Mouse (Mus musculus) frontal cortex, adult (tissue): Measurements from ENCODE around the gene Limch1.

Experiments
- ATAC-seq: cut with Nextera tagmentation; 2 replicates; pipeline ENCODE4 v1.9.2; 2017; ENCODE audit warnings: mild to moderate bottlenecking, moderate library complexity, mixed read lengths; ENCODE audit not compliant: low TSS enrichment

Gene Limch1

GRCm38 (mm10) chr5:66746761-66747160 lies 1.1 kb downstream of the Limch1 start:
- ATAC-seq, result no peak

GRCm38 (mm10) chr5:66747761-66748430 lies 2.3 kb downstream of the Limch1 start:
- ATAC-seq, result no peak

GRCm38 (mm10) chr5:66748448-66749115 lies 3.0 kb downstream of the Limch1 start:
- no peak for ATAC-seq

GRCm38 (mm10) chr5:66750641-66751040 lies 5.0 kb downstream of the Limch1 start:
- no peak for ATAC-seq

GRCm38 (mm10) chr5:66751332-66751980 lies 5.8 kb downstream of the Limch1 start:
- ATAC-seq, result peak; percentile 42; the same call in 1 of the 2 replicates

- no peak for ATAC-seq
Measured at GRCm38 (mm10) chr5:66753620-66754019, 8.0 kb downstream of the Limch1 start.

- peak; percentile 54 for ATAC-seq
Measured at GRCm38 (mm10) chr5:66756821-66757705, 11.4 kb downstream of the Limch1 start.

- ATAC-seq, result no peak
Measured at GRCm38 (mm10) chr5:66757706-66758237, 12.1 kb downstream of the Limch1 start.

DNA sequence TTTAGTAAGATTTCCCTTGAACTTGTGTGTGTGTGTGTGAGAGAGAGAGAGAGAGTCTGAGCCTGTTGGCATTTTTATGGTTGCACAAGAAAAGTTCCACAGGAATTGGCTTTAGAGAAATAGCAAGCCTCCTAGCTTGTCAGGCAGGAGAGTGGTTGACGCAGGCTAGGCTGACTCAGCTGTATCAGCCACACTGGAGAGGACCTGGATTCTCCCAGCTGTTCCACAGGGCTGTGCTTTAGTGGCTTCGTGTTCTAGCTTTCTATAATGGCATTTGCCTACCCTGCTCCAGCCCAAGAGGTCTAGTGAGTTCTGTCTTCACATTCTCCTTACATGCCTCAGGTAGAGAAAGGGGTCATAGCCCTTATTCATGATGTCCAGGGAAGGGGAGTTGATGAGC lies 13.7 kb downstream of the Limch1 start:
- peak; percentile 56 for ATAC-seq

- peak; percentile 53 for ATAC-seq
Measured at GRCm38 (mm10) chr5:66760747-66761146, 15.1 kb downstream of the Limch1 start.

- no peak for ATAC-seq
Measured at GRCm38 (mm10) chr5:66762006-66762405, 16.4 kb downstream of the Limch1 start.

DNA sequence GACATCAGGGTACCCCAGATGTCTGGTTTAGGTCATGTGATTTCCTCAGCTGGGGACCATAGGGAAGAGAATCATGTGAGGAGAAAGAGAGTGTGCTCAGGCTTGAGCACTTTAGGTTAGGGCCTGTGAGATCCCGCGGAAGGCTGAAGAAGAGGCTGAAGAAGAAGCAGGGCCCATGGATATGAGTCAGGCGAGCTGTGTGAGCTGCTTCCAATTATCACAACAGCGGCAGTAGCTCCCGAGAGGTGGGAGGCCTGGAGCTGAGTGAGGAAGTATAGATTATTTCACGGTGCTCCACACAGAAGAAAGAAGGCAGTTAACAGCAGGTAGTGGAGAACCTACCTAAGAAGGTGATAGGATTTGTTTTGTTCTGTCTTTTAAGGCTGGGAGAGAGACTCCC lies 18.5 kb downstream of the Limch1 start:
- ATAC-seq, result peak; percentile 60

DNA sequence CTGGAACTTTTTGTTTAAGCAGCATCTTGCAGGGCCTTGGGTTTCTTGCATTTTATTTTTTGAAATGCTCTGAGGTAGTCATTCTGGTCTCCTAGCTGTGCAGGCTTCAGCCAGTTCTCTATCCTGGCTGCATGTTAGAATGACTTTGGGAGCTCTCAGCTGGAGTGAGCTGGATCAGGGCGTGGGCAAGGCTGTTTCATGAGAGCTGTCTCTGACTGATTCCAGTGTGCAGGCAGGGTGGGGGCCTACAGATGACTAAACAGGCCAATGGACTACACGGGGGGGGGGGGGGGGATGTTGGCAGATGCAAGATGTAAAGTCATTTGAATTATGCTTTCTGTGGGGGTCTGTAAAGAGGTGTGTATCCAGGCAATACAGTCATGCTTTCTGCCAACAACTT lies 20.3 kb downstream of the Limch1 start:
- ATAC-seq, result 0 out of 2 replicates have a peak, but pooled peaks have one; percentile 45

- no peak for ATAC-seq
Measured at GRCm38 (mm10) chr5:66768034-66768433, 22.4 kb downstream of the Limch1 start.

GRCm38 (mm10) chr5:66769070-66769469 lies 23.4 kb downstream of the Limch1 start:
- peak; percentile 51; the same call in 1 of the 2 replicates for ATAC-seq

DNA sequence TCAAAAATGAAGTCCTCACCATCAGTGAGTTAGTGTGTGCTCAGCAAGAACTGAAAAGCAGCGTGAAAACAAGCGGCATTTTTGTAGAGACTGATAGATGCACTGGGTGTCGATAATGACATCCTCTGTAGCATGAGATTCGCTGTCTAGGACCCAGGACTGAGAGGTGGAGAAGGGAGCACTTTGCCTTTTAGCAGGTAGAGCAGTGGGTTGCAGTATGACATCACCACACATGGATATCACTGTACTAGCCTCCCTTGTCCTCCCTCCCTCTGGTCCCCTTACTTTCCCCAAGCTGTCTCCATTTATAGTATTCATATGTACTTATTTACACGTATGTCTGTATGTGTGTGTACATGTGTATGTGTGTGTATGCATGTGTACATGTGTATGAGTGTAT lies 23.9 kb downstream of the Limch1 start:
- no peak for ATAC-seq

DNA sequence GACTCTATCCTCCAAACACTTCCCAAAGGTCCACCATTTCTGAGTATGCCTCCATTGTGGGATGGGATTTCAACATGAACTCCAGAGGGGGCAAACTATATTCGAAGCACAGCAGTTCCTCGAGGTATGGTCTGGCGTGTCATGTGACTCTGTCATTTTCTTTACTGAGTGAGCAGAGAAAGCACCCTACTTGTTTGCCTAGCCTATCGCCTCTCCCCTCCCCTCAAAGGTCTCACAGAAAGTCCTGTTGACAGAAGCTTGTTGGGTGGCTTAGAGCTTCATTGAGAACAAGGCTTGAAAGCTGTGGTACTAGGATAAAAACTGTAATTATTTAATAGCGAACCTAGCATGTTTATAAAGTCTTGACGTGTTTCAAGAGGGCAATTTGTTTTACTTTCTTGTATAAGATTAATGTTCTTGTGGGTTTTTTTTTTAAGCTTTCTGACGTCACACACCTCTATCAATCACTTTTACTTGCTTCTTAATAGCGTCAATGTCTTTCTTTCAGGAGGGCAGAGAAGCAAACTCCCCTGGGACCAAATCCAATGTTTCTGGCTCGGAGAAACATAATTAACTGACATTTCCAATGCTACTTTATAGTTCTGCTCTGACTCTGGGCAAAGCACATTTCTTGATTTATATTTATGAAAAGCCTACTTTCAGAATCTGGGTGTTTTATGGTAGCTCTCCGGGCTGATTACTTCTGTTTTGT lies 32.5 kb downstream of the Limch1 start:
- ATAC-seq, result no peak

DNA sequence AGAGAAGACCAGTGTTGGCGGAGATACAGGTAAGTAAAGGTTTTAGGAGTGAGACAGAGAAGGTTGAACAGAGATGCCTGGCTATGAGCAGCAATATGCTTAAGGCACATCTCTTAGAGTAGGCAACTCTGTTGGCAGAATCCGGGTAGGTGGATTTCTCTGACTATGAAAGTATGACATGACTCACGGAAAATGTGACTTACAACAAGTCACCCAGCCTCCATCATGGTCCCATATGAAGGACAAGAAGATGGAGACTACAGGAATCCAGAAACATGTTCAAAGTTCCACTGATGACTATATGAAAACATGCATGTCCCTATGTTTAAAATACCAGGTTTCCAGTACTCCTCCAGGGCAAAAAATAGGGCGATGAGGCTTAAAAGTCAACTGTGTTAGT lies 34.7 kb downstream of the Limch1 start:
- no peak for ATAC-seq

DNA sequence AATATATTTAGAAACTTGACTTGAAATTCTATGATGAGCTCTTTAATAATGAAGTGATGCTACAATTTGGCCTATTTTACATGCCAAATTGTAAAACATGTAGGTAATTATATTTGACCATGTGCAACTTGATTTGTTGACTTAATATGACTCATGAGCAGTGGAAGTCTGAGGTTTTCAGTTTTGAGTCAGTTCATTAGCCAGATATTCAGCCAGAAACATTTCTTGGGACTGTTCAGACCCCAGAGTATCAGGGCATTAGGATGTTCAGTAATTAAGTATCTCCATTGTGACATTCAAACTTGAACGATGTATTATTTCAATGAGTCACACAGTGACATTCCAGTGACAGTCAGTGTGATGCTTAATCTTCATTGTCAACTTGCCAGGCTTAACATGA lies 35.9 kb downstream of the Limch1 start:
- no peak for ATAC-seq

DNA sequence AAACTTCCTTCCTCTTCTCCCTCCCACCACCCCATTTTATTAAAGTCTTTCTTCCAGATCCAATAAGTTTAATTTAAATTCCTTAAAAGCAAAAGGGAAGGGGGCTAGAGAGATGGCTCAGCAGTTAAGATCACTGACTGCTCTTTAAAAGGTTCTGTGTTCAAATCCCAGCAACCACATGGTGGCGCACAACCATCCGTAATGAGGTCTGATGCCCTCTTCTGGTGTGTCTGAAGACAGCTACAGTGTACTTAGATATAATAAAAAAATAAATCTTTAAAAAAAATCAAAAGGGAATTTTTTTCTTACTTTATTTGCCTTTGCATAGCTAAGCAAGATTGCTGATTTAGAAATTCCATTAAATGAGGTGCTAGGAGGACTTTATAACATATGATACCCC lies 37.2 kb downstream of the Limch1 start:
- no peak for ATAC-seq
